Mouse (Mus musculus) lung, embryonic 14.5 days (tissue): ENCODE measurements around the gene Vps51. TPM values are rescaled to one million over a fixed set of nuclear protein-coding genes. Genes with fewer than 3 reads are reported as not detected.
A peak's percentile ranks its signal among the peaks of the same experiment; 100 is the strongest.

ENCODE experiments used
- ATAC-seq: fragments of 200-750 bp; cut with Nextera tagmentation; 2 replicates; pipeline ENCODE4 v1.8.0; 2017; ENCODE audit warnings: mild to moderate bottlenecking, moderate TSS enrichment, moderate library complexity; ENCODE audit not compliant: insufficient read depth
- DNase-seq: peaks from one replicate; pipeline ENCODE4 v3.0.0-alpha.2; 2015
- H3K27ac ChIP-seq: fragments of 300-500 bp; sonication (generic); 2 replicates; pipeline ENCODE4 v1.5.1; 2014; ENCODE audit warnings: low read depth, mild to moderate bottlenecking, moderate library complexity
- H3K27me3 ChIP-seq: fragments of 300-500 bp; sonication (generic); 2 replicates; pipeline ENCODE4 v1.6.1; 2014; ENCODE audit warnings: low read length, control low read depth; ENCODE audit not compliant: insufficient read depth
- H3K36me3 ChIP-seq: fragments of 300-500 bp; sonication (generic); 2 replicates; pipeline ENCODE4 v1.6.1; 2014; ENCODE audit warnings: control low read depth; ENCODE audit not compliant: insufficient read depth
- H3K4me1 ChIP-seq: fragments of 300-500 bp; sonication (generic); 2 replicates; pipeline ENCODE4 v1.6.1; 2014; ENCODE audit warnings: antibody characterized with exemption, control low read depth; ENCODE audit not compliant: insufficient read depth
- H3K4me2 ChIP-seq: fragments of 300-500 bp; sonication (generic); 2 replicates; pipeline ENCODE4 v1.6.1; 2014; ENCODE audit warnings: mild to moderate bottlenecking
- H3K4me3 ChIP-seq: fragments of 300-500 bp; sonication (generic); 2 replicates; pipeline ENCODE4 v1.5.1; 2014; ENCODE audit warnings: low read depth, low read length
- H3K9ac ChIP-seq: fragments of 300-500 bp; sonication (generic); 2 replicates; pipeline ENCODE4 v1.6.1; 2014
- H3K9me3 ChIP-seq: fragments of 300-500 bp; sonication (generic); 2 replicates; pipeline ENCODE4 v1.6.1; 2016; ENCODE audit warnings: low read depth, low read length, control low read depth
- CTCF ChIP-seq: IDR thresholded peaks from 2 replicates; pipeline ENCODE4 v1.5.1; 2016; ENCODE audit warnings: antibody characterized with exemption, low read depth
- WGBS: fragments of 180-500 bp; shearing (Covaris S2); extraction: QIAGEN DNeasy Blood & Tissue Kit; methylation state at CpG from one replicate; pipeline ENCODE4 v1.1.7; 2014; 5-methylcytosine and 5-hydroxymethylcytosine counted together
- polyA plus RNA-seq: library from polyadenylated mRNA; unstranded; fragments of >200 nt; fragmentation: Nextera tagmentation; extraction: Ambion mirVana; gene quantifications from 2 replicates; pipeline ENCODE4 v1.2.1, GENCODE M21; 2014

Gene Vps51
- polyA plus RNA-seq, 1 experiment from 2014 or later: 63.2 TPM

DNA sequence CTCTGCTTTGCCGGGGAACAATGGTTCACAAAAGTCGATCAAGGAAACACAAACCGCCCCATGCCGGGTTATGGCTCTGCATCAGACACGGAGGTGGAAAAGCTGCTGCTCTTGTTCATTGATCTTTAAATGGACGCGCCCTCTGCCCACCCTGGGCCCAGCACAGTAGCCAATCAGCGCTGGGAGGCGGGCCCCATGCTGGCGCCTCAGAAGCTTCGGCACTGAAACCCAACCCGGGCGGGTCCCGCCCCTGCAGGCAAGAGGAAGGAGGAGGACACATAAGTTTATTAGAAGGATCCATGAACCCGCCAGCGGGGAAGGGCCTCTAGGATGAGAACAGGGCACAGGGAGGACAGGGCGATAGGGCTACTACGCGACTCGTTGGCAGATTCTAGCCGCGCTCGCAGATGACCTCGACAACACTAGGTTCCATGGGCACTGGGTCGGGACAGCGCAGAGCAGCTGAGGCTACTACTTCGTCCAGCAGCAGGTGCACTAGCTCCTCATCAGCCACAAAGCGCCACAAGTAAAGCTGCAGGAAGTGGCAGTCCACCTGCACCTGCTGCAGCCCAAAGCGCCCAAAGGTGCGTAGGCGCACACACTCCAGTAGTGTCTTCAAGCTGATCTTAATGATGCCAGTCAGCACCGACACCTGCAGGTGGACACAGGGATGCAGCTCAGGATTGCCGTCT lies 9.2 kb downstream of the Vps51 start, which contains the start of gene Tm7sf2:
Gene Tm7sf2, minus strand, starts transcription at position 650 of the 692 bp plus-strand sequence.
- peaks cover 35% of the 10 kb centered on the region for H3K36me3 ChIP-seq
- H3K4me2 ChIP-seq: peak within 1 kb of the TSS; percentile 89
- peak within 1 kb of the TSS; percentile 41 for H3K4me3 ChIP-seq
- peak; percentile 96 for ATAC-seq
- TF ChIP-seq CTCF: peak; percentile 19; the same call in 1 of the 2 replicates
- 10% methylated on average over 33 of the region's 33 CpGs for WGBS
- H3K27ac ChIP-seq: peak within 1 kb of the TSS; percentile 61; the same call in 1 of the 2 replicates
- H3K4me1 ChIP-seq: peaks cover 9% of the 10 kb centered on the region; the same call in 1 of the 2 replicates
- no peaks in the 10 kb centered on the region for H3K27me3 ChIP-seq
- peak; percentile 96 for DNase-seq
- no peaks in the 10 kb centered on the region for H3K9me3 ChIP-seq
- H3K9ac ChIP-seq: peak within 1 kb of the TSS; percentile 35

DNA sequence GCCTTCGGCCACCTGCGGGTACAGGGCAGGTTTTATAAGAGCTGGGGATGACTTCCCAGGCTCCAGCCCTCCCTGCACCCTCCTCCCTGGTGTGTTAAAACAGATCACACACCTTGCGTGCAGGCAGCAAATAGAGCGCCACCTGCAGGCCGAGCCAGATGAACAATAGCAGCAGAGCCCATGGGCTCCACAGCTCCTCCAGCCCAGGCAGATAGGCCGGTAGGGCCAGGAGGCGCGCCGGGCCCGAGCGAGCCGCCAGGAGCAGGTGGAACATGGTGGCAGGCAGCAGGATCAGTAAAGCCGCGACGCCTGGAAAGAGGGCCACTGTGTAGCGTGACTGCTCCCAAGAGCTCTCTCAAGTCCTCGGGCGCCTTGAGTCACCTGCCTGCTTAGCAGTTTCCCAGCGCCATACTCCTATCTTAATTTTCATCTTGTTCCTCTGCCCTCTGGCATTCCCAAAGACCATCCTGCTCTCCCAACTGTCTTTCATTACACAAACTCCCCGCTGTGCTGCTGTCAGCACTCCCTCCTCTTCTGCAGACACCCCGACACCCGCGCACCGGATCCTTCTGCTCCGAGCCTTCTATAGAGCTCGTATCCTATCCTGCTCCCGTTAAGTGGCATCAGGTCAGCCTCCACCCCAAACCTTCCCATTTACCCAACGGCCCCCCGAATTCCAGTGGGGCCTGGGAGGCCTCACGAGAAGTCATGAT lies 9.9 kb downstream of the Vps51 start:
- Histone ChIP-seq H3K9me3 (no peaks in the 10 kb centered on the region), H3K27ac (peak overlapping the region; percentile 61; the same call in 1 of the 2 replicates), H3K9ac (peak overlapping the region; percentile 35), H3K4me2 (peak overlapping the region; percentile 89), H3K4me1 (peaks cover 16% of the 10 kb centered on the region; the same call in 1 of the 2 replicates), H3K4me3 (peak overlapping the region; percentile 41), H3K36me3 (peaks cover 29% of the 10 kb centered on the region), H3K27me3 (no peaks in the 10 kb centered on the region)
- WGBS: under 1% methylated on average over 30 of the region's 30 CpGs
- peak; percentile 87 for DNase-seq
- ATAC-seq: peak; percentile 48
- peak; percentile 87 for TF ChIP-seq CTCF

DNA sequence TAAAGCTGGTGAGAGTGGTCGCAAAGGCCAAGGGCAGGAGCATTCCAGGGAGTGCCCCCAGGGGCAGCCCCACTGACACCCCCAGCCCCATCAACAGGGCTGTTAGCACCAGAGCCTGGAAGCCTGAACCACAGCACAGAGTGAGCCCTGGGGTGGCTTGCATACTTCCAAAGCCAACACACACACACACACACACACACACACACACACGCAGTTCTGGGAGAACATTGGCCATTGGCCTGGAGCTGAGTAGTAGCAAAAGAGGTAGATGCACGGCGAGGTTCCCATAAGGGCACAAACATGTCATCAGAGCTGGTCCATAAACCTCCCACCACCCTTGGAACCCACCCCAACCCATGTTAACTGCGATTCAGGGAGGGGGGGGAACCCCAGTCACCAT lies 10.5 kb downstream of the Vps51 start:
- Histone ChIP-seq H3K27me3 (no peaks in the 10 kb centered on the region), H3K9ac (peak overlapping the region; percentile 35; the same call in 1 of the 2 replicates), H3K4me2 (peak overlapping the region; percentile 89), H3K4me3 (peak overlapping the region; percentile 41), H3K27ac (no peak overlapping the region), H3K36me3 (peaks cover 29% of the 10 kb centered on the region), H3K9me3 (no peaks in the 10 kb centered on the region), H3K4me1 (peaks cover 19% of the 10 kb centered on the region; the same call in 1 of the 2 replicates)
- 28% methylated on average over 5 of the region's 5 CpGs for WGBS
- ATAC-seq: no peak
- no peak for TF ChIP-seq CTCF
- no peak for DNase-seq

DNA sequence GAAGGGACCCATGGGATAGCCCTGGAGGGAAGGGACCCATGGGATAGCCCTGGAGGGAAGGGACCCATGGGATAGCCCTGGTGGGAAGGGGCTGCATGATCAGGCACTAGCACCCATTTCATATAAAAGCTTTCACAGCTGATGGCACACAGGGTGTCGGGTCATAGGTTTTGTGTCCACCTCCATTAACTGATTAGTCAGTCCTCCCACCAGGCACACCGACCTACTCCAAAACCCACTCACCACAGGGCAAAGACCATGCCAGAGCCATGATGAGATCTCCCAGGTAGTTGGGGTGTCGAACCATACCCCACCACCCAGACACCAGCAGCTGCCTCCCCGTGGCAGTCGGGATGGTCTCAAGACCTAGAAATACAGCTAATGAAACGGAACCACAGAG lies 13.9 kb downstream of the Vps51 start:
- no peak for TF ChIP-seq CTCF
- DNase-seq (no peak), ATAC-seq (no peak)
- peak overlapping the region; percentile 100; the same call in 1 of the 2 replicates for H3K4me2 ChIP-seq
- H3K9me3 ChIP-seq: no peaks in the 10 kb centered on the region
- no peaks in the 10 kb centered on the region for H3K27me3 ChIP-seq
- H3K9ac ChIP-seq: no peak overlapping the region; the same call in 1 of the 2 replicates
- H3K4me1 ChIP-seq: peaks cover 19% of the 10 kb centered on the region; the same call in 1 of the 2 replicates
- peak overlapping the region; percentile 90; the same call in 1 of the 2 replicates for H3K4me3 ChIP-seq
- peaks cover 14% of the 10 kb centered on the region for H3K36me3 ChIP-seq
- 91% methylated on average over 6 of the region's 6 CpGs for WGBS
- H3K27ac ChIP-seq: no peak overlapping the region

DNA sequence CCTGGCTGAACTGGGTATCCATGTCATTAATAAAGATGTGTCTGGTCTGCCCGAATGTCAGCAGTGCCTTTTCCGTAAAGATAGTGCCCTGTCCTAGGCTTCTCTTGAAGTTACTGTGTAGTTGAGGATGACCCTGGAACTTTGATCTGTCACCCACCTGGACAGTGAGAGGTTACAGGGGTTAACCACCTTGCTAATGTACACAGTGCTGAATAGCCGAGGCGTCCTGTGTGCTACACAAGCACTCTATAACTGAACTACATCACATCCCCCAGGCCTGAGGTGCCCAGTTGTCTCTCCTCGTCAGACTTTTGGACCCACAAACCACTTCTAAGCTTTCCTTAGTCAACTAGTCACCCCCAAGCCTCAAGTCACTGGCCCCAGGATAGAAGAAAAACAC lies 14.6 kb downstream of the Vps51 start:
- DNase-seq: no peak
- H3K27ac ChIP-seq: no peak overlapping the region
- peak overlapping the region; percentile 92 for H3K9ac ChIP-seq
- H3K27me3 ChIP-seq: no peaks in the 10 kb centered on the region
- 43% methylated on average over 5 of the region's 5 CpGs for WGBS
- H3K9me3 ChIP-seq: no peaks in the 10 kb centered on the region
- TF ChIP-seq CTCF: no peak
- H3K4me1 ChIP-seq: peaks cover 19% of the 10 kb centered on the region; the same call in 1 of the 2 replicates
- peak overlapping the region; percentile 90 for H3K4me3 ChIP-seq
- peak overlapping the region; percentile 100 for H3K4me2 ChIP-seq
- ATAC-seq: no peak
- peaks cover 14% of the 10 kb centered on the region for H3K36me3 ChIP-seq

DNA sequence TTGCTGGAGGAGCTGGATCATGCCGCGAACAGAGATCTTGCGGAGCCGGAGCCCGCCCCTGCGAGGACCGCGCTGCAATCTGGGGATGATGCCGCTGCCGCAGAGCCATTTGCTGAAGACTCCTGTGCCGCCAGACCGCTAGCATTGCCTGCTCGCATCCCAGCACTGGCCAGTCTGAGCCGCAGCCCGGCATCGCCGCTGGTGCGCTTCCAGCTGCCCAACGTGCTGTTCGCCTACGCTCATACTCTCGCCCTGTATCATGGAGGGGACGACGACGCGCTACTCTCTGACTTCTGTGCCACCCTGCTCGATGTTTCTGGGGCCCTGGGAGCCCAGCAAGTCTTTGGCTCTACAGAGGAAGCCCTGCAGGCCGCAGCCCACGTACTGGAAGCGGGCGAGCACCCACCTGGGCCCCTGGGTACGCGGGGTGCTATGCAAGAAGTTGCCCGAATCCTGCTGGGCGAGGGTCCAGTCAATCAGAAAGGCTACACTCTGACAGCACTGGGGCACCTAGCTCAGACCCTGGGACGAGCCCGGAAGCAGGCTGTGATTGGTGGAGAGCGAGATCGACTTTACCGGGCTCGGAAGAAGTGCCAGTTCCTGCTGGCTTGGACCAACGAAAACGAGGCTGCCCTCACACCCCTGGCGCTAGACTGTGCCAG lies 15.3 kb downstream of the Vps51 start:
- Histone ChIP-seq H3K4me3 (peak overlapping the region; percentile 90), H3K27ac (peak overlapping the region; percentile 95), H3K27me3 (no peaks in the 10 kb centered on the region), H3K4me1 (peaks cover 14% of the 10 kb centered on the region; the same call in 1 of the 2 replicates), H3K36me3 (peaks cover 14% of the 10 kb centered on the region), H3K4me2 (peak overlapping the region; percentile 100), H3K9me3 (no peaks in the 10 kb centered on the region), H3K9ac (peak overlapping the region; percentile 92)
- ATAC-seq (no peak), DNase-seq (peak; percentile 62)
- under 1% methylated on average over 44 of the region's 44 CpGs for WGBS
- no peak for TF ChIP-seq CTCF
